Mouse (Mus musculus) cerebellum, adult 9-11 months (tissue): ENCODE results near the gene Sun2.
A peak's percentile ranks its signal among the peaks of the same experiment; 100 is the strongest.

Source experiments
- DNase-seq: peaks from one replicate; pipeline ENCODE4 v3.0.0; 2022

Sun2 gene

DNA sequence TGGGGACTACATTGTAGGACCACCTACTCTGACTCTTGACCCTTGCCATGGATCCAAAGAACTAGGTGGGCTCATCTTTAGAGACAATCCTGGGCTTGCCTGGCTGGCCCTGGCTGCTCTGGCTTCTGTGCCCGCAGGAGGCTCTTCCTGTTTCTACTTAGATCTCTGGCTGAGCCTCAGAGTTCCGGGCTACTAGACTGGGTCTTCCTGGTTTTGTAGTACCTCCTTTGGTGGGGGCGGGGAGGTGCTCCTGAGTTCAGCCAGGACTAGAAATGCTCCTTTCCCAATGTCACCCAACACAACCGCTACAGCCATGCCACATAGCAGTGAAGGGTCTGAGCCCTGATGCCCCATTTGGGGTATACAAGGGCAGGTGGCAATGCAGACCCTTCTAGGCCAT, 21.5 kb downstream of the Sun2 start:
- no peak for DNase-seq

DNA sequence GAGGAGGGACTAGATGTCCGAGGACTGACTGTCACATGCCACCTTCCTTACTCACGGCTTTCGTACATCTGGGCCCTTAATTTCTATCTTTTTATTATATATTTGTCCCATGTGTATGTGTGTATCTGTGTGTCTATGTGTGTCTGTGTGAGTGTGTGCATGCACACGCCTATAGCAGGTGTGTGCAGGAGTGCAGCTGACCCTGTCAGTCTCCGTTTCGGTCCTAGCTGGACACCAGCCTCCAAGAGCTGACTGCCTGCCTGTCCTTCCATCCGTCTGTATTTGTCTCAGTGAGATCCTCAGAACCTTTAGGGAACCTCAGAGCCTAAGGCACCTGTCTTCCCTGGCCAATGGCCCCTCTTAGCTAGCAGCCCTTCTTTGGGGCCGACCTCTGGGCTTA, 22.1 kb downstream of the Sun2 start:
- DNase-seq = no peak

DNA sequence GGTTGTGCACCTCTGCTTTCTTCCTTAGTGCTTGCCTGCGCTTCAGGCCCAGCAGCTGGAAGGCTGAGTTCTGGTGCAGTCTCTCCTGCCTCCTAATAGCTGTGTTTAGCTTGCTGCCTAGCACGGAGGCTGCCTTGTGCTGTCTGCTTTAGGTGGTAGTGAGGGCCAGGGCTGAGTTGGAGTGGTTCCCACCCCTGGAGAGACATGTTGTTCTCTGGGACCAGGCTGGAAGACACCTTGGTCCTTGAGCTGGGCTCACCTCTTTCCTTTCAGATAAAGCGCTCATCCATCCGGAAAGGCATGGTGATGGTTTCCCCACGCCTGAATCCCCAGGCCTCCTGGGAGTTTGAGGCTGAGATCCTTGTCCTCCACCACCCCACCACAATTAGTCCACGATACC, 25.6 kb downstream of the Sun2 start:
- DNase-seq = peak; percentile 77

- peak; percentile 80 for DNase-seq
These were observed 26.7 kb downstream of the Sun2 start for GRCm38 (mm10) chr15:79715646-79716045.

GRCm38 (mm10) chr15:79708229-79708822, 34.0 kb downstream of the Sun2 start:
- DNase-seq = no peak

DNA sequence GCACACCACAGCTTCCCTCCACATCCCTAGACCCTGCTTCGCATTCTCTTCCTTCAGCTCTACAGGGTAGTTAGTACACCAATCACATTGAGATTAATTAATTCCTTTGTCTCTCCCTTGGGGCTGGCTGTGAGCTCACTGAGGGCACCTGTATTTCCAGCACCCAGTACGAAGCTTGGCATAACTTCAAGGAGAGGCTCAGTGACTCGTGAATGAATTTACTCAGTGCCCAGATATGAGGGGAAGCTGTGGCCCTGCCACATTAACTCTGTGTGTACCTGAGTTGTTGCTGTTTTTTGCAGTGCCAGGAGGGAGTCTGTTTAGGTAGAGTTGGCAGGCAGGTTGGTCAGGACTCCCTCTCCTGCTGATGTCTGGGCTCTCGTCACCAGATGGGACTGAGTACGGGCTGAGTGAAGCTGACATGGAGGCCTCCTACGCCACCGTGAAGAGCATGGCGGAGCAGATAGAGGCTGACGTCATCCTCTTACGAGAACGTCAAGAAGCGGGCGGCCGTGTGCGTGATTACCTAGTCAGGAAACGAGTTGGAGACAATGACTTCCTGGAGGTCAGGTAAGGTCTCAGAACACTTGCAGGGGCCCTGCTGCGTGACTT, 35.6 kb downstream of the Sun2 start:
- DNase-seq = no peak

DNA sequence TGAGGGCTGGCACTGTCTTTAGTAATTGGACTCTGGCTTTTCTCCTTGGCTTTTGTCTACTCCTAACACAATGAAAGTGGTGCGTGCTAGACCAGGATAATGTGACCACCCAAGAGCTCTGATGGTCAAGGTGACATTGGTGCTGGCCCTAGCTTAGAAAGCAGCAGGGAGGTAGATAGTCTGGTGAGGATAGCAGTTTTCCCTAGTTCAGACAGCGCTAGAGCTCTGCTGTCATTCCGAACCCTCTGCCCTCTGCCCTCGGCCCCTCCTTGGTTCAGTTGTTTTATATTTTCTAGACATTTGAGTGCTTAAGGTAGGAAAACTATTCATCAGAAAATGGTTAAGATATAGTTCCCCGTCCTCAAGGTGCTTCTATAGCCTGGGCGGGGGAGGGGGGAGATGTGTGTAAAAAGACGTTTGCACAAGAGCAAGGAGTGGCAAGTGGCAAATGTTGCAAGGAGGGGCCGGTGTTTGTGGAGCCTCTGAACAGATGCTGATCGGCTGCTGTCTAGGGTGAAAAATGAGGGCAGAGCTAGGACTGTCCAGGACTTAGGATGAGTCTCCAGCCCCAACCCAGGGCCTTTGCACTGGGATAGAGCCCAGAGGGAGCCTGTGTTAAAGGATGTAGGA, 44.7 kb downstream of the Sun2 start:
- DNase-seq = no peak

DNA sequence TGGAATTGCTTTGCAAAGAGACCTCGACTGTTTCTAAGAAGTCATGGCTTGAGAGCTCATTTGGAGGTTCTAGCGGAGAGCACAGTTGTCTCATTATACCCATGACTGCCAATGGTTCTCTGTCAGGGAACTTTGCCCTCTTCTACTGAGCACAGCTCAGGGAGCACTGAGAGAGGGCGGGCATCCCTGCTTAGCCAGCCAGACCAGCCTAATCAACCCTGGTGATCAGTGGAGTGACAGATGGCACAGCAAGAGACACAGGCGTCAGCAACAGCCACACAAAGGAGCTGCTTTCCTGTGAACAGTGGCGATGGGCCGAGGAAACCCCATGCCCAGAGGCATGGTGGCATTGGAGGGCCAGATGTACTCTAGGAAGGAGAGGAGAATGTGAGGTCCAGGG, 45.3 kb downstream of the Sun2 start:
- peak; percentile 74 for DNase-seq

- DNase-seq = no peak
These were observed 45.8 kb downstream of the Sun2 start for GRCm38 (mm10) chr15:79696508-79696907.

GRCm38 (mm10) chr15:79695516-79695915, 46.8 kb downstream of the Sun2 start:
- no peak for DNase-seq

GRCm38 (mm10) chr15:79694512-79694911, 47.8 kb downstream of the Sun2 start:
- DNase-seq = no peak

DNA sequence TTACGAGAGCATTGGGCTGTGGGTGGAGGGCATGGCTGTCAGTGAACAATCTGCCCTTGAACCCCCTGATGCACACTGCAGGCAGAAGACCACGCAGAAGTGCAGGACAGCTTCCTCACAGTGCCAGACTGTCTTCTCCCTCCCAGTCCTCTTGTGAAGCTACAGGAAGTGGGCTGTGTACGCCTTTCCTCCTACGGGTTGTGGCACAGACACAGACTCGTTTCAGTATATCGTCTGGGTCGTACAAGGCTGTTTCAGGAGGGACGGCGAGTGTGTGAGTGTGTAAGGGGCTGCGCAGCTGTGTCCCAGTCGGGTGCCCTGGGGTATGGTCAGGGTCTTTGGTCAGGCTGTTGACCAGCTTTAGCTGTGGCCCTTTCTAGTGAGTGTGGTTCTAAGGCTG, 48.6 kb downstream of the Sun2 start:
- no peak for DNase-seq

GRCm38 (mm10) chr15:79692334-79692733, 50.0 kb downstream of the Sun2 start:
- DNase-seq = peak; percentile 28

DNA sequence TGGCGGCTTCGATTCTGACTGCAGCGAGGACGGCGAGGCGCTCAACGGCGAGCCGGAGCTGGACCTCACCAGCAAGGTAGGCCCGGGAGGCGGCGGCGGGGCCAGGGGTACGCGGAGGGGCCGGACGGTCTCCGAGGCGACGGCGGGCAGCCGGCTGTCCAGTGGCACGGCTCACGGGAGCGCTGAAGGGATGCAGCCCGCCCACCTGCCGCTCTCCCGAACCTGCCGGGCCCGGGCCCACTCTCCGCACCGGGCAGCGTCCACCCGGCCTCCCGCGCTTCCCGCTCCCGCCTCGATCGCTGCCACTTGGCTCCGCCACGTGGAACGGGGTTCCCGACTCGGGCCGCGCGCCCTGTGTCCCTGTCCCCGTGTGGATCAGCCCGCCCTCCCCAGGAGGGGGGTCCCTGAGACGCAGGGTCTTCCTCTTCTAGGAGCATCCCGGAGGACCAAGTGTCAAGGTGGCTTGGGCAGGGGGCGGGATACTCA, 51.3 kb downstream of the Sun2 start:
- DNase-seq = peak; percentile 81

GRCm38 (mm10) chr15:79690426-79691022, 51.8 kb downstream of the Sun2 start, which contains the start of gene Gtpbp1:
Gtpbp1 (plus strand) TSS chr15:79690845.
- DNase-seq = peak; percentile 100

- no peak for DNase-seq
These were observed 52.5 kb downstream of the Sun2 start for GRCm38 (mm10) chr15:79689662-79690425.

GRCm38 (mm10) chr15:79688268-79688956, 53.9 kb downstream of the Sun2 start:
- DNase-seq = no peak

GRCm38 (mm10) chr15:79687646-79688267, 54.6 kb downstream of the Sun2 start, which contains the start of gene Josd1:
Josd1 (minus strand) TSS chr15:79687919.
- peak; percentile 98 for DNase-seq

GRCm38 (mm10) chr15:79687175-79687574, 55.2 kb downstream of the Sun2 start:
- no peak for DNase-seq

- DNase-seq = peak; percentile 55
These were observed 56.1 kb downstream of the Sun2 start for GRCm38 (mm10) chr15:79686046-79686869.

GRCm38 (mm10) chr15:79685141-79685641, 57.1 kb downstream of the Sun2 start:
- DNase-seq = peak; percentile 19
